8 mouse cellular contexts compared by ENCODE assay signal in the genomic region with DNA sequence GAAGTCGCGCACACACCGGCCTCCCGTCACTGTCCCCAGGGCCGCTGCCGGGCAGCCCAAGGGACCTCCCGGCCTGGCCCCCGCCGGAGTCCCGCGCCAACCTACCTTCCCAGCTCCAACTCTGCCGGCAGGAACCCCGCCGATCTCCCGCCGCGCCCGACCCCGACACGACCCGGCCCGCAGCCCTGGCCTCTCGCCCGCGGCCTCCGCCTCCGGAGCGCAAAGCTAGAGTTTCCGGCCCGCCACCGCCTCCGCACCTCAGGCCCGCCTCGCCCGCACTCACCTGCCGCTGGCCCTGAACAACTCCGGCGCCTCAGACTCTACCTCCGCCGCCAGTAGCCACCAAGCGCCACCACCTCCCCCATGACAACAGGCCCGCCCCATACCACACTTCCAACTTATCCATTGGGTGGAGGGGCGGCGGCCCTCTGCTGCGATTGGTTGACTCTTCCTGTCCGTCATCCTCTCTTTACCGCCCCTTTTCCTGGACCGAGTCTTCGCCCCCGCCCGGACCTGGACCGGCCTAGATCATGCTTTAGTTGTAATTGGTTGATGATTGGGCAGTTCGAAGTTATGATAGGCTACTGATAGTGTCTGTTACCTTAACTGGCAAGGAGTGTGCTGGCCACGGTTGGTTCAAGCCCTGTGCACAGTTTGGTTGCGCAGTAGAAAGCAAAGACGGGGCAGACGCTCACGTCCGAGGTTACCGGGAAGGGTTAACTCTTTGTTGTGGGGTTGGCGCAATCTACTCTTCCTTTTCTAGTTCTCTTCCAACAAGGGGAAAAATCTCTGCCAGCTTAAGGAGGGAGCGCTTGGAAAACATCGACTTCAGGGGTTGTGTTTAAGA. TPM values are rescaled to one million over a fixed set of nuclear protein-coding genes. Genes with fewer than 3 reads are reported as not detected.
DNase-seq lines count a peak whose midpoint lies in the region; ATAC-seq lines count a peak whose summit lies in the region.

A gene (minus strand): TSS at position 400 of the 847 bp plus-strand sequence.

- DNase-seq in adipocyte (ENCODE audit: low spot score), result peak; percentile 99
- DNase-seq in embryo, embryonic 10 days (ENCODE audit: low spot score), result peak; percentile 99
- DNase-seq in gastrocnemius, postnatal 10 days, result peak; percentile 92
- DNase-seq in induced T-regulatory cell, adult 2 months (ENCODE audit: low read depth), result peak; percentile 98
- peak; percentile 99 to 100 for DNase-seq in left cerebral cortex, adult 9 months (ENCODE audit: low spot score in 2 of 2)
- DNase-seq in right cerebral cortex, postnatal 14 days, result peak; percentile 96
- peak; percentile 98 to 99 for DNase-seq in urinary bladder, postnatal 36 days (ENCODE audit: low spot score in 2 of 2)

- peak; percentile 98 for ATAC-seq in megakaryocyte progenitor cell, adult 5-6 weeks (replicated peaks; ENCODE audit: poor library complexity)

RNA-seq across cellular contexts. Expression of the gene that starts here (rescaled TPM):
- total RNA-seq in gastrocnemius, postnatal 10 days (2021), result 10 to 100 TPM; 15.6 to 21.0 TPM
- 15.9 and 19.3 TPM in 2 replicates for total RNA-seq in megakaryocyte progenitor cell, adult 5-6 weeks (2015)
- total RNA-seq in megakaryocyte progenitor cell, adult 5-6 weeks (2017), result 12.6 and 26.8 TPM in 2 replicates

Comparison
In these comparisons a context has a peak if more than half of its experiments do, and no peak if none do; other contexts are left out.
1. Peak in every context shown above with its lines: DNase-seq and ATAC-seq.